Mouse (Mus musculus) heart, adult 2 months (tissue): Measurements from ENCODE around the gene Xrcc4. TPM values are rescaled to one million over a fixed set of nuclear protein-coding genes. Genes with fewer than 3 reads are reported as not detected.
A peak's percentile ranks its signal among the peaks of the same experiment; 100 is the strongest.

Source experiments
- DNase-seq, 2 experiments: peaks; one replicate each; pipeline ENCODE4 v3.0.0; 2021
- H3K27ac ChIP-seq: fragments of 200-600 bp; 2 replicates; pipeline ENCODE4 v1.8.1; 2022
- H3K27me3 ChIP-seq: fragments of 200-500 bp; 2 replicates; pipeline ENCODE4 v1.6.1; 2012; ENCODE audit warnings: mild to moderate bottlenecking, low read length, inconsistent platforms, mixed read lengths; ENCODE audit not compliant: control insufficient read depth, insufficient read depth
- H3K36me3 ChIP-seq: fragments of 200-500 bp; 2 replicates; pipeline ENCODE4 v1.6.1; 2012; ENCODE audit warnings: low read length, inconsistent platforms; ENCODE audit not compliant: control insufficient read depth, insufficient read depth
- H3K4me1 ChIP-seq: fragments of 200-500 bp; 2 replicates; pipeline ENCODE4 v1.6.1; 2011; ENCODE audit warnings: low read length; ENCODE audit not compliant: control insufficient read depth, insufficient read depth
- H3K4me3 ChIP-seq: fragments of 200-600 bp; 2 replicates; pipeline ENCODE4 v1.8.1; 2022
- H3K79me2 ChIP-seq: fragments of 200-500 bp; replicated peaks from 2 replicates; pipeline ENCODE4 v1.6.1; 2012; ENCODE audit warnings: mild to moderate bottlenecking, inconsistent platforms, low read length, moderate library complexity, mixed read lengths; ENCODE audit not compliant: control insufficient read depth, insufficient read depth
- H3K9ac ChIP-seq: fragments of 200-500 bp; 2 replicates; pipeline ENCODE4 v1.6.1; 2012; ENCODE audit warnings: low read depth, mild to moderate bottlenecking, control low read depth, inconsistent platforms, low read length, mixed read lengths
- CTCF ChIP-seq: fragments of 200-600 bp; IDR thresholded peaks from 2 replicates; pipeline ENCODE4 v1.8.1; 2022; ENCODE audit warnings: antibody characterized with exemption, mild to moderate bottlenecking, moderate library complexity
- EP300 ChIP-seq: fragments of 200-500 bp; IDR thresholded peaks from 2 replicates; pipeline ENCODE4 v1.6.1; 2011; ENCODE audit warnings: low read depth, low read length, control low read depth; ENCODE audit not compliant: insufficient read depth
- POLR2A ChIP-seq: fragments of 200-500 bp; IDR thresholded peaks from 2 replicates; pipeline ENCODE4 v1.6.1; 2011; ENCODE audit warnings: mild to moderate bottlenecking, low read depth, low read length, control low read depth; ENCODE audit not compliant: insufficient read depth
- WGBS: fragments of 180-500 bp; shearing (Covaris S2); methylation state at CpG from one replicate; pipeline ENCODE4 v1.1.7; 2018; 5-methylcytosine and 5-hydroxymethylcytosine counted together
- intact Hi-C: fragments of 180-260 bp; cut with DNase I; formaldehyde crosslinking; loops from one replicate; pipeline ENCODE4 v1.15.1; 2025
- polyA plus RNA-seq: library from polyadenylated mRNA; depleted of rRNA; stranded (reverse); fragments of >200 nt; gene quantifications from 2 replicates; pipeline ENCODE4 v1.2.3, GENCODE M21; 2012
- total RNA-seq, 2 experiments: library from RNA; stranded (reverse); gene quantifications; 2 replicates each; pipeline ENCODE4 v1.2.3; 2021

Gene Xrcc4
- total and polyA plus RNA-seq, 3 experiments: 1.5 to 10.0 (median 8.8) TPM

DNA sequence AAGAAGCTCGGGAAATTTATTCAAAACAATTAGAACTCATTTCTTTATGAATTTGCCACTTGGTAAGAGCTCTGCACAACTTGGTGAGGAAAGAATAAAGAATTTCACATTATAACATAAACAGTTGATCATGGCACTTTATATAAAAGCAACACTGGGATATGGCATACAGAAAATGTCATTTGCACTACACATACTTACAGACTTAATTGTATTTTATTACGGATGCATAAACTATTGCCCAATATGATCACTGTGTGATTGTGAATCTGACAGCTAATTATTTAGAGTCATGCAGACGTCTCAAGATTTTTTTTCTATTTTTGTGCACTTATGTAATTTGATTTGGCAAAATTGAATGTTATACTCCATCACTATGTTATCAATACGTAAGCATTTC, 56.4 kb downstream of the Xrcc4 start:
- H3K36me3 ChIP-seq: no peaks in the 10 kb centered on the region
- intact Hi-C loops: no loop called here
- H3K4me1 ChIP-seq: no peaks in the 10 kb centered on the region
- WGBS: 74% methylated on average over 4 of the region's 4 CpGs
- TF ChIP-seq POLR2A (no peak), CTCF (no peak), EP300 (no peak)
- no peaks in the 10 kb centered on the region for H3K27me3 ChIP-seq
- no peak overlapping the region for H3K4me3 ChIP-seq
- DNase-seq: no peak
- no peaks in the 10 kb centered on the region for H3K79me2 ChIP-seq
- H3K27ac ChIP-seq: no peak overlapping the region
- no peak overlapping the region for H3K9ac ChIP-seq

DNA sequence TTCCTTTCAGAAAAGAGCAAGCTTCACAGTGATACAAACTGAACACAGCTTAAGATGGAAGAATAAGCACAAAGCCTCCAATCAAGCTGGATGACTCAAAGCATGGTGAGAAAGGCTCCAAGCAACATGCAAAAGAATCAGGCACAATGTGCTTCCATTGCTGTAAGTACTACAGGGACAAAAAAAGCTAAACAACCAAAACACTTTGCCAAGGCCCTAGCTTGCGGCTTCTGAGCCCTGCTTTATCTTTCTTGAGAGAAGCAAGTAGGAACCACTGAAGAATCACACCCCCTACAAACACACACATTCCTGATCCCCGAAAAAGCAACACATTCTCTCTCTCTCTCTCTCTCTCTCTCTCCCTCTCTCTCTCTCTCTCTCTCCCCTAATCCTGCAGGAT, 56.9 kb downstream of the Xrcc4 start:
- 47% methylated on average over 2 of the region's 2 CpGs for WGBS
- Histone ChIP-seq H3K27ac (no peak overlapping the region), H3K79me2 (no peaks in the 10 kb centered on the region)

DNA sequence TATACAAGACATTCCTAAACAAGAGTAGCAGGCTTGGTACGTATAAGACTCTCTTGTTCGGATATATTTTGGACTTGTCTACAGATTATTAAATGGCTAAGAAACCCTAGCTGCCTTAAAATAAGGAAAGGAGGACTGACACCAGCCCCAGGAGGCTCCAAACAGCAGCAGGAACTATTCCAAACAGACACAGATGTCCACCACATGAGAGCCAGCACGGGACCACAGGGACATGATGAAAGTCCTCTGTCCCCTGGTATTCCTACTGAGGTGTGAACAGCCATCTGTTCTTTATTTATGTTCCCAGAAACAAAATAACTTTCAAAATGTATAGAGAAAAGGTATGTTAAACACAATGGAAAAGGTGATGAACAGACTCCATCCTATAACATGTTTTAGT, 58.5 kb downstream of the Xrcc4 start:
- Histone ChIP-seq H3K27me3 (no peaks in the 10 kb centered on the region), H3K27ac (no peak overlapping the region), H3K79me2 (no peaks in the 10 kb centered on the region), H3K9ac (no peak overlapping the region), H3K36me3 (no peaks in the 10 kb centered on the region), H3K4me1 (no peaks in the 10 kb centered on the region), H3K4me3 (no peak overlapping the region)
- DNase-seq: no peak
- WGBS: 73% methylated on average over 3 of the region's 3 CpGs
- intact Hi-C loops: no loop called here
- no peak for TF ChIP-seq POLR2A
- no peak for TF ChIP-seq CTCF
- TF ChIP-seq EP300: no peak

More for the DNA sequence above, 56.9 kb downstream of the Xrcc4 start:
- no peak for DNase-seq
- H3K4me3 ChIP-seq: no peak overlapping the region
- no peak overlapping the region for H3K9ac ChIP-seq
- no peaks in the 10 kb centered on the region for H3K36me3 ChIP-seq
- intact Hi-C loops: no loop called here
- H3K4me1 ChIP-seq: no peaks in the 10 kb centered on the region
- TF ChIP-seq POLR2A: no peak
- no peak for TF ChIP-seq CTCF
- TF ChIP-seq EP300: no peak
- no peaks in the 10 kb centered on the region for H3K27me3 ChIP-seq

DNA sequence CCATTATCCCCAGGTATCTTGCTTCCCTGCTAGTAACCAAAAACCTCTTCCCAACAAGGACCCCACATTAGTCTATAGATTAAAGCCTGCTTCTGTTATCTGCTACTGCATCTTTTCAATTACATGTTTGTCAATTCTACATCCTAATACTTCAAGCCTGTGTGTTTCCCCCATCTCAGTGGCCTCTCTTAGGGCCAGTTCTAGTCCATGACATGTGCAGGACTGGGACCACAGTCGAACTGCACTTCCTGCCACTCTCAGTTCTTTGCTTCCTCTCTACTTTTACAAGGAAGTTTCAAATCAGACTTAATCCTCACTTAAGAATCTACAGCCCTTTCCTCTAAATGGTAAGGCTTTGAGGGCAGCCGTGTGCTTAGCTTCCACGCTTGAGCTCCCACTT, 76.8 kb downstream of the Xrcc4 start:
- no peaks in the 10 kb centered on the region for H3K27me3 ChIP-seq
- DNase-seq: no peak
- peaks cover 7% of the 10 kb centered on the region for H3K4me1 ChIP-seq
- H3K9ac ChIP-seq: no peak overlapping the region
- no peaks in the 10 kb centered on the region for H3K79me2 ChIP-seq
- 37% methylated on average over 3 of the region's 3 CpGs for WGBS
- H3K27ac ChIP-seq: peak overlapping the region; percentile 50
- TF ChIP-seq POLR2A (no peak), CTCF (no peak), EP300 (no peak)
- H3K36me3 ChIP-seq: peaks cover 5% of the 10 kb centered on the region; the same call in 1 of the 2 replicates
- H3K4me3 ChIP-seq: no peak overlapping the region; the same call in 1 of the 2 replicates
- intact Hi-C loops: loop anchor here (5.0 kb wide), 1 partner anchor 70 kb away; no protein-coding TSS in a partner anchor

DNA sequence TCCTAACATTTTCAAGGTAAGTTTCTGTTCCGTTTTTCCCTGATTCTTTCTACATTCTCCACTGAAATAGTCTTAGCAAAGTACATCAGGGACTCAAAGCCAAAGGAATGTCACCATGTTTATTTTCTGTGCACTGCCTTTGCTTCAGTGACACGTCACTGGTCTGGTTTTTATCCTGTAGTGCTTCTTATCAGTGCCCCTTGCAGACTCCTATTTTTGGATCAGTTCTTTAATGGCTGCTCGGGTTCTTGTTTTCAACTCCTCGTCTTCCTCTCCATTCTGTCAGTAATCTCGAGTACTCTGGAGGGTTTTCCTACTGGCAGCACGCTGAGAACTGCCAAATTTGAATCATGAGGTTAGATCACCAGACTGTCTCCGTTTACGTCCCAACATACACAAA, 77.2 kb downstream of the Xrcc4 start:
- intact Hi-C loops: loop anchor here (5.0 kb wide), 1 partner anchor 70 kb away; no protein-coding TSS in a partner anchor
- 25% methylated on average over 8 of the region's 8 CpGs for WGBS
- Histone ChIP-seq H3K79me2 (no peaks in the 10 kb centered on the region), H3K9ac (no peak overlapping the region), H3K36me3 (peaks cover 5% of the 10 kb centered on the region; the same call in 1 of the 2 replicates), H3K4me3 (peak overlapping the region; percentile 20; the same call in 1 of the 2 replicates), H3K27ac (peak overlapping the region; percentile 57), H3K27me3 (no peaks in the 10 kb centered on the region), H3K4me1 (peaks cover 7% of the 10 kb centered on the region)
- TF ChIP-seq POLR2A (0 out of 2 replicates have a peak, but pooled peaks have one; percentile 20), EP300 (no peak)
- peak in 1 of 2 experiments; percentile 17 for DNase-seq

DNA sequence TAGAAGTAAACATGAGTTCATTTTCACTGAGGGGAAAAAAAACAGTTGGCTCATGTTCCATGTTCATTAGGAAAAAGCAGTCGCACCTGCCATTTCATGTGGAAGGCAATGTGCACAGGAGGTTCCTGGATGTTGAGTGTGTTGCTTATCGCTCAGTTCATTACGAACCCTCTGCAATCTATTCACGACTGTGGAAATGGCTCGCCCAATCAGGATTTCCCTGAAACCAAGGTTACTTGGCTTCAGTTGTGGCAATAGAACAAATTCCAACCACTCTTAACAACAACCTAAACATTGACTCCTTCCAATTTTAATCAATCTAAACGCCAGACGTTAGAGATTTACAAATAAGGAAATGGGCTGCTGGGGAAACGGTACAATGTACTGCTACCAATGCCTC, 78.3 kb downstream of the Xrcc4 start:
- H3K4me3 ChIP-seq: no peak overlapping the region
- no peaks in the 10 kb centered on the region for H3K27me3 ChIP-seq
- H3K4me1 ChIP-seq: peaks cover 7% of the 10 kb centered on the region
- H3K36me3 ChIP-seq: peaks cover 5% of the 10 kb centered on the region; the same call in 1 of the 2 replicates
- intact Hi-C loops: loop anchor here (5.0 kb wide), 1 partner anchor 71 kb away; no protein-coding TSS in a partner anchor
- DNase-seq: peak in 1 of 2 experiments; percentile 4
- no peaks in the 10 kb centered on the region for H3K79me2 ChIP-seq
- no peak overlapping the region for H3K9ac ChIP-seq
- H3K27ac ChIP-seq: peak overlapping the region; percentile 16; the same call in 1 of the 2 replicates
- 24% methylated on average over 8 of the region's 8 CpGs for WGBS
- TF ChIP-seq EP300 (no peak), CTCF (no peak), POLR2A (no peak)
